Mouse (Mus musculus): ENCODE measurements around the gene Rmi1.

DNA sequence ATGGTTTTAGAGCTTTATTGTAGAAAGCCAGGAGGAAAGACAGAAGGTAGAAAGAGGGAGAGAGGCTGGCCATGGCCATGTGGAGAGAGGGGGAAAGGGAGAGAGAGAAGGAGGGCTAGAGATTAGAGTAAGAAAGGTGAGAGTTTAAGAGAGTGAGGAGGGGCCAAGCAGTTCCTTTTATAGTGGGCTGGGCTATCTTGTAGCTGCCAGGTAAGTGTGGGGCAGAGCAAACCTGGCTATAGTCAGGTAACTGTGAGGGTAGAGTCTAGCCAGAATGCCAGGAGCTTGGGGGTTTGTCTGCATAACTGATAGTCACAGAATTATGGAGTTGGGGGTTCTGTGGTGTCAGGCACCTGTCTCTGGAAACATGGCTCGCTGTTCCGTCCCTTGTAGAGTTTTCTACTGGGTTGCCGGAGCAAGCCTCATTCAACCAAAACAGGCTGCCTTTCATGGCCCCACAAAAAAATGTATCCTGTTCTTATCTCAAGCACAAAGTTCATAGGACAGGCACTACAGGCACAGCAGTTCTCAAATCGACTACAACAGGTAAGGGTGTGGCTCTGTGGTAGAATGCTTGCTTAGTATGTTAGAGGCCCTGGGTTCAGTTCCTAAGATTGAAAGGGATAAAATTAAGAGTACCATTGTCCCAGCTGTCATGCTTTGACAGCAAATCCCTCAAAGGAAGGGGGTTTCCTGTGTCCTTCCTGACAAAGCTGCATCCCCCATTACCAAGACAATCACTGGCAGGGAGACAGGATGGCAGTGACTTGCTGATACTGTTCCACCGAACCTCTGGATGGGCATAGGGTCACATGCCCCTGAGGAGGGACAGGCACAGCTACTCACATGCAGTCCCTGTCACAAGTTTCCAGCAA is 29.5 kb upstream of the Rmi1 start:
- TF ChIP-seq GATA1 (IDR thresholded peaks at IDR 0.05; ENCODE audit: borderline replicate concordance, low read length) (no peak), FLI1 (IDR thresholded peaks at IDR 0.05; ENCODE audit: low read length) (no peak)

Data from megakaryocyte, embryonic 14.5 days (primary cell).